Mouse (Mus musculus): ENCODE measurements around the gene Mcat.

Gene Mcat

DNA sequence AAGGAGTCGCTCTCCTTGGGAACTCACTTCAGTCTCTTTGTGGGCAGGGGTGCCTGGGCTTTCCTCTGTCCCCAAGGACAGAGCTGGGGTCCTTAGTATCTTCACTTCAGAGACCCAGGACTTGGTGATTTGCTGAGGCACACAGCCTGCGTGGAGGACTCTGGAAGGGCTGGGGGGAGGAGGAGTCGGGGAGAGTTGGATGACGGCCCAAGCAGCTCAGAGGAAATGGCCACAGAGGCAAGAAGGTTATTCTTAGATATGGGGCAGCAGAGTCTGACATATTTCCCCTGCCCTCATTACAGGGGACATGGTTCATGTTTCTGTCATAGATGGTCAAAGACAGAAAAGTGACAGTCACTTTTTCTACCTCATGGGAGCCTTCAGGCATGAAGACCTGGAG, 23.7 kb downstream of the Mcat start:
- DNase-seq (ENCODE audit: low read depth, low spot score) = no peak

GRCm38 (mm10) chr15:83538855-83539254, 24.7 kb downstream of the Mcat start:
- no peak for DNase-seq (ENCODE audit: low read depth, low spot score)

- DNase-seq (ENCODE audit: low read depth, low spot score) = no peak
Measured at GRCm38 (mm10) chr15:83535890-83536231, 27.7 kb downstream of the Mcat start.

DNA sequence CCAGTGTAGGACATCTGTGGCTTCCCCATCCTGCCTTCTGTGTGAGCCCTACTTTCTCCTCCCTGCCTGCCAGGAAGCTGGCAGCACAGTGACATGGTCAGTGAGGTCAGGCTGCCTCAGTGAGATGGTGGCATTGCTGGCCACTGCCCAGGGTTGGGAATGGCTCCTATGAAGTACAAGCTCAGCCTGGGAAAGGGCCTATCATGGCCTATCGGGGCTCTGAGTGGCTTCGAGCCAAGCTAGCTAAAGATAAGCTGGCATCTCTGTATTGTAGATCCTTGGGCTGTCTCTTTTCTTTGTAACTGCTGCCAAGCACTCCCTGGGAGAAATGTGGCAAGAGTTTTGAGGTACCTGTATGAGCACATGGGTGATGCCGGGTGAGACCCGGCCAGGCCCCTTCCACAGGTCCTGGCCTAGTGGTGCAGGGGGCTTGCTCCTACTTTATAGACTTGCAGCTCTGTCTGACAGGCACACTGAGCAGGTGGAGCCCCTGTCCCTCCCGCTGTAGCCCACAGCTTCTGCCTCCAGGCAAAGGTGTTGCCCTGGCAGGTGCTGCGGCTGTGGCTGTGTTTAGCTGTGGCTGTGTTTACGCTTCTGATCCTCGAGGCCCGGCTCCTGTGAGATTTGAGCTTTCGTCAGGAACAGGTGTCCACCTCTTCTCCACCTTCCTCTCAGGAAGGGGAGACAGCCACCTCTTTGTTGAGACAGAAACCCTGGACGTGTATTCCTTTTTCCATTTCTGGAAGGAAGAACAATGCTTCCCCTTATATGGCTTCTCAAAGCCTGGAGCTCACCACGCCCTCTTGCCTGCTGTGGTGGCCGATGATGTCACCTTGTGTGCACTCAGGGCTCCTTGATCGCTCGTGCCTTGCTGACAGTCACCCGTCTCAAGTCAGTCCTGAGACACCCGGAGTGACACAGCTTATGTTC, 28.4 kb downstream of the Mcat start:
- no peak for DNase-seq (ENCODE audit: low read depth, low spot score)

DNA sequence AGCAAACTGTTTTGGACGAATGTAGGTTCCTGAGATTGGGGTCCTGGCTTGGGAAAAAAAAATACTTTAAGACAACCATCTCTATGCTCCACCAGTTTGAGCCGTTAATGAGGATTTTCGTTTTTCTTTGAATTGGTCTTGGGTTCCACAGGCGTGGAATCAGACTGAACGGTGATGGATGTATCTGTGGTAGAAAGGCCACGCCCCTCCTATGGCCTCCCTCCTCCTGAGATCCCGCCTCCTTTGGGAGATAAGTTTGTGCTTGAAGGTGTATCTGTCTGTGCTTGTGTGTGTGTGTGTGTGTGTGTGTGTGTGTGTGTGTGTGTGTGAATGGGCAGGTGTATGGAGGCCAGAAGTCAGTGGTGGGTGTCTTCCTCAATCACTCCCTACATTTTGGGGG, 31.0 kb downstream of the Mcat start:
- DNase-seq (ENCODE audit: low read depth, low spot score) = no peak

DNA sequence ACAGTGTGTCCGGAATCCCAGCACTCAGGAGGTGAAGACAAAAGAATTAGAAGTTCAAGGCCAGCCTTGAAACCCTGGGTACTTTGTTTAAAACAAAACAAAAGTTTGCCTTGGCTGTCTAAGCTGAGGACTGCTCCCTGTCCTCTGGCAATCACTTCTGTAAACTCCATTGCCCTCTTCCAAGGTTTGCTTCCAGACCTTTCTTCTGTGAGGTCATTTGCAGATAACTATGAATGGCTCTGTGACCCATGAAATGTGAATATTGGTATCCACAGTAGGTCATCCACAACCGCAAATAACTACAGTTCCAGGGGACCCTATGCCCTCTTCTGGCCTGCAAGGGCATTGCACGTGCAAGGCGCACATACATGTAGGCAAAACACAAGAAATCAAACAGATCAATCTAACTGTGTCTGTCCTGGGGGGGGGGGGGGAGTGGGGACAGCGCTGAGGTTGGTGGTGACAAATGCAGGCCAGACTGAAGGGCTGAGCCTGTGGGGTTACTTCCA, 31.6 kb downstream of the Mcat start:
- no peak for DNase-seq (ENCODE audit: low read depth, low spot score)

- no peak for DNase-seq (ENCODE audit: low read depth, low spot score)
Measured at GRCm38 (mm10) chr15:83530688-83531087, 32.9 kb downstream of the Mcat start.

DNA sequence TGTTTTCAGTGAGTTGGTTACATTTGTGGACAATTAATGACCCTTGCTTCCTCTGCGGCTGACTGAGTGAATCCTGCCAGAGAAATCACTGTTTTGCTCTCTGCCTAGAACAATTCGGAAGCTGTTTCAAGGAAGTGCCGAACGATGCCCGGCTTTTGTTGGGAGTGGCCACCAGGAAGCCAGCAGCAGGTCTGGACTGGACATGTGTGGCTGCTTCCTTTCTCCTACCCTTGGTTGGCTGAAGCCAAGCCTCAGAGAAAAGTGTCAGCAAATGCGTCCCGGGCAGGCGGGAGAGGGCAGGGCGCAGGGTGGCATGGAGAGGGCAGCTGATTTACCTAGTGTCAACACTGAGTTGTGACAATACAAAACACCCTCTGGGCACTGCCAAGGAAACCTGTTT, 33.4 kb downstream of the Mcat start:
- DNase-seq (ENCODE audit: low read depth, low spot score) = no peak

- no peak for DNase-seq (ENCODE audit: low read depth, low spot score)
Measured at GRCm38 (mm10) chr15:83529765-83530164, 33.8 kb downstream of the Mcat start.

DNA sequence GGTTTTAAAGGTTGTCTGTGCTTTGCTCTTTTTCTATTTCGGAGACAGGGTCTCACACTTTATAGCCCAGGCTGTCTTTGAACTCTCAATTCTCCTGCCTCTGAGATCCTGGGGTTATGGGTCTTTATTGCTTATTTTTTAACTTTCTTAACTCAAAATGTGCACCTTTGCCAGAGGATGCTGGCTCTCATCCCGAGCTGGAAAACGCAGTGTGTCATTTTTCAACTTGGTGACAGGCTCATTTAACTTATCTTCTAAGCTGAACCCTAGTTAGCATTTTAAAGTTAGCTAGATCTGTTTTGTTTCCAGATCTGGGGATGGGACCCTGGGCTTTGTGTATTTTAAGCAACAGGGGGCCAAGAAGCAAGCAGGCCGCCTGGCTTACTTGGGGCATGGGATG, 34.7 kb downstream of the Mcat start:
- DNase-seq (ENCODE audit: low read depth, low spot score) = no peak

- DNase-seq (ENCODE audit: low read depth, low spot score) = no peak
Measured at GRCm38 (mm10) chr15:83527747-83528146, 35.8 kb downstream of the Mcat start.

DNA sequence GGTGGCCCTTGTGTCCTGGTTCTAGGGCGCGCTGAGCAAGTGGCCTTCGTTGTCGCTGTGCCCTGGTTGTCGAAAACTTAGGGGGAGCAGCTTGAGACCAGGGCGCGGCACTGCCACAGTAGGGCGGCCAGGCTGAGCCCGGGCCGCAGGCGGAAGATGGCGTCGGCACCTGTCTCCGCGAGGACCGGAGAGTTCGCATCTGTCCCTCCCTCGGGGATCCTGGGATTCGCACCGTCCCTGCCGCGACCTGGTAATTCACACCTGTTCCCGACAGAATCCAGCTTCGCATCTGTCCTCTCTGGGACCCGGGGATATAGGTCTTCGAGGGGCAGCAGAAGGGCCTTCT, 36.5 kb downstream of the Mcat start:
- no peak for DNase-seq (ENCODE audit: low read depth, low spot score)

DNA sequence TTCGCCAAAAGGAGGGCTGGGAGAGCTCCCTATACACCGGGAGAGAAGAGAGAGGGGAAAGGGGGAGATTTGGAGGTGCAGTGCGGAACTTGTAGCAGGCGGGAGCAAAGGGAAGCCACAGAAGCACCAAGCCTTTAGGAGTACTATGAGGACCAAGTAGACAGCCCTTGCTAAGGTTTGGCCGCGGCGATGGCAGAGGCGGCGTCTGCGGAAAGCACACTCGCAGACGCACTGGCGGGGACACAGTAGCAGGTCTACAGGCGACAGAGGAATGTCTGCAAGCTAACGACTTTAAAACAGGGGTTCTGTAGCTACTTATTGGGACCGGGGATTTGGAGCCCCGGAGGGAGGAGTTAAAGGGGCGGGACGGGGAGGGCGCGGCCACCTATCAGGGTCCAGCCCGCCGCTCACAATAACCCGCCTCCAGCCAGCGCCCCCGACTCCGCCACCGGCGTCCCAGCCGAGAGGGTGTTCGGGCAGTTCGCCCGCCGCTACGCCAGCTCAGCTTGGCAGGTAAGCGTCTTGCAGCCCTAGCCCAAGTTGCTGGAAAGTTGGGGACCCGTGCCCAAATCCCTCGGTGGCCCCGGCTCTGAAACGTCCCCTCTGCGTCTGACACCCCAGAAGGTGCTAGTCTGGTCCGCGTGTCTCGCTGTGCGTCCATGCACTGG, 37.0 kb downstream of the Mcat start, which contains the start of gene Bik:
Bik (plus strand) TSS at position 439 of the 668 bp plus-strand sequence.
- peak; percentile 69 for DNase-seq (ENCODE audit: low read depth, low spot score)

GRCm38 (mm10) chr15:83524333-83524729, 39.3 kb downstream of the Mcat start:
- no peak for DNase-seq (ENCODE audit: low read depth, low spot score)

DNA sequence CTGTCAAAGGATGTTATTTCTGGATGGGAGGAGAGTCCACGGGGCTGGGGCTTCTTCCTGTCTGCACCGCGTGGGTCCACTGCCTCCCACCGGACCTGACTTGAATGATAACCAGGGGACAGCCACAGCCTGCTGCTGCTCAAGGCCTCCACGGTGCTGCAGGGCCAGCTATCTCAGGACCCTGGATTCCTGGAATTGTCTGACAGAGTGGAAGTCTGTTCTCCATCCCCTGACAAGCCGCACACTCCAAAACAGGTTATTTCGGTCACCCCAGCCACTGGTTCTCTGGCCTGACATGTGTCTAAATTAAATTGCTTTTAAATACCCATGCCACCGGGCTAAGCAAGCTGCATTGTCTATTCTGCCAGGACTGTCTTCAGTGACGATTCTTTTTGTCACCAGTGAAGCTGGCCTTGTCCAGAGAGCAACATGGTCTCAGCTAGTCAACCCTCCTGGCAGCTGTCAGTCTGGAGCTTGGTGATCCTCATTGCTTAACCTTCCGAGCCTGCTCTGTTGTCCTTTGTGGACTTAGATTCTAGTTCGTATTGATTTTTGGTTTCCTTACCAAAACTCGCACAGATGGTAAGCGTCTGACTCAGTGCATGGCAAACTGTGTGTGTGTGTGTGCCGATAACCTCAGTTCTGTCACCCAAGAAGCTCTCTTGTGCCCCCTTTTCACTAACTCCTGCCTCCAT, 39.8 kb downstream of the Mcat start:
- DNase-seq (ENCODE audit: low read depth, low spot score) = no peak

DNA sequence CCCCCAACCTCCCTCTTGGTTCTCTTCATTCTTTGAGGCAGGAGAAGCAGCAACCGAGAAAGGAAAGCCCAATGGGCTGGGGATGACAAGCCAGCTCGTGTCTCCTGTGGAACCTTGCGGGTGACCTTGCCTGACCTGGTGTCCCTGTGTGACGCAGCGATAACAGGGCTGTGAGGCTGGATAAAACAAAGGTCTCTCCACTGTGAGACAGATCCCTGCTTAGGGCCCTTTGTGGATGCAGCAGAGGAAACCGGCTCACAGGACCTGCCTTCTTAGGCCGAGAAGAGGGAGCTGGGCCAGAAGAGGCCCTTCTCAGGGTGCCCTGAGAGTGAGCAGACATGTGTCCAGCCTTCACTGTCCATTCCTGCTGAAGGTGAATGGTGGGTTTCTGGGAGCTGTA, 40.4 kb downstream of the Mcat start:
- no peak for DNase-seq (ENCODE audit: low read depth, low spot score)

GRCm38 (mm10) chr15:83520861-83521382, 42.7 kb downstream of the Mcat start:
- DNase-seq (ENCODE audit: low read depth, low spot score) = no peak

DNA sequence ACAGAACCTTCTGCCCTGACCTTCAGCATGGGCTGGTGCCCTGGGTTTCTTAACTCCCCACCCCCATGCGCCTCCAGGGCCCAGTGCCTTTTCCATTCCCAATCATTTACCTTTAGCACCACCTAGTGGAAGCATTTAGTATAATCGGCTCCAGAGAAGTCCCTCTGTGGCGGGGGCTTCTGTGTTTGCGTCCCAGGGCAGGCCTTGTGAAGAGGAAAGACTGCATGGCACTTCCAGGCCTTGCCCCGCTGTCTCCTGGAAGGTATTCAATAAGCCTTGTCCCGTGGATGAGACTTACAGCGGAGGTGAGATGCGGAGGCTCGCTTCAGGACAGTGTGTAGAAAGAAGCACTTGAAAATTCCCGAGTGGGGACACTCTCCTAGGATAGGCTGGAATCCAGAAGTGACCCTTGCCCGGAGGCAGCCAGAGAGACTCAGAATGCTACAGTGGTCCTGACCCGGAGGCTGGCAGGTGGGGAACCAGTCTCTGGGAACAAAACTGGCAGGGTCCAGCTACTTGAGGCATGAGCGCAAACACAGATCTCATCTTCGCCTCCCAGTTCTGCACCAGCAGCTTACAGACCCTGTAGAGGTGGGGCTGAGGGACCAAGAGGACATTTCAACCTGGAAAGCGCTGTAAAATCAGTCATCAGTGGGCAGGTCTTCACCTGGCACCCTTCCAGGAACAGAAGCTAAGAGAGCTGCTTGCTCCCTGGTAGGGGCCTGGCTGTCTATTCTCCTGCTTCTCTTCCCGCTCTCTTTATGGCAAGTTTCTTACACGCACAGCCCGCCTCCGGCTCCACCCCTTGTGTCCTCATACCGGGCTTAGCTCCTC, 45.2 kb downstream of the Mcat start:
- peak; percentile 72 for DNase-seq (ENCODE audit: low read depth, low spot score)

GRCm38 (mm10) chr15:83515018-83515417, 48.6 kb downstream of the Mcat start:
- no peak for DNase-seq (ENCODE audit: low read depth, low spot score)

- no peak for DNase-seq (ENCODE audit: low read depth, low spot score)
Measured at GRCm38 (mm10) chr15:83512489-83513281, 50.9 kb downstream of the Mcat start.

All from CD4-positive helper T cell, adult 2 months (primary cell).